Mouse (Mus musculus) neural tube, embryonic 11.5 days (tissue): Measurements from ENCODE around the gene Btbd35f4. TPM values are rescaled to one million over a fixed set of nuclear protein-coding genes. Genes with fewer than 3 reads are reported as not detected.
"Not testable (repeated sequence)": the region's sequence is repeated elsewhere in the genome, so short reads cannot be mapped to it uniquely, and the experiment has no call there.

Source experiments
- ATAC-seq: fragments of 200-750 bp; cut with Nextera tagmentation; 2 replicates; pipeline ENCODE4 v1.8.0; 2017; ENCODE audit warnings: moderate number of reproducible peaks, mild to moderate bottlenecking, moderate TSS enrichment, moderate library complexity; ENCODE audit not compliant: insufficient read depth, low FRiP score, low TSS enrichment
- DNase-seq: peaks from one replicate; pipeline ENCODE4 v3.0.0-alpha.2; 2015; ENCODE audit warnings: low spot score
- H3K27ac ChIP-seq: fragments of 300-500 bp; sonication (generic); 2 replicates; pipeline ENCODE4 v1.5.1; 2014; ENCODE audit warnings: low read depth, mild to moderate bottlenecking, low read length
- H3K27me3 ChIP-seq: fragments of 300-500 bp; sonication (generic); 2 replicates; pipeline ENCODE4 v1.6.1; 2014; ENCODE audit warnings: mild to moderate bottlenecking, low read length, mixed read lengths; ENCODE audit not compliant: control insufficient read depth, insufficient read depth
- H3K36me3 ChIP-seq: fragments of 300-500 bp; sonication (generic); 2 replicates; pipeline ENCODE4 v1.6.1; 2014; ENCODE audit warnings: mild to moderate bottlenecking, low read length, moderate library complexity, mixed read lengths; ENCODE audit not compliant: control insufficient read depth, insufficient read depth
- H3K4me1 ChIP-seq: fragments of 300-500 bp; sonication (generic); 2 replicates; pipeline ENCODE4 v1.6.1; 2014; ENCODE audit warnings: low read length, mixed read lengths; ENCODE audit not compliant: control insufficient read depth, insufficient read depth
- H3K4me2 ChIP-seq: fragments of 300-500 bp; sonication (generic); 2 replicates; pipeline ENCODE4 v1.6.1; 2014; ENCODE audit warnings: low read depth, mild to moderate bottlenecking, moderate library complexity
- H3K4me3 ChIP-seq: fragments of 300-500 bp; sonication (generic); 2 replicates; pipeline ENCODE4 v1.5.1; 2014; ENCODE audit warnings: low read depth, low read length
- H3K9ac ChIP-seq: fragments of 300-500 bp; sonication (generic); 2 replicates; pipeline ENCODE4 v1.6.1; 2014; ENCODE audit warnings: mild to moderate bottlenecking, low read length
- H3K9me3 ChIP-seq: fragments of 300-500 bp; sonication (generic); 2 replicates; pipeline ENCODE4 v1.6.1; 2016; ENCODE audit warnings: low read length; ENCODE audit not compliant: control insufficient read depth
- WGBS: fragments of 180-500 bp; shearing (Covaris S2); extraction: QIAGEN DNeasy Blood & Tissue Kit; methylation state at CpG from one replicate; pipeline ENCODE4 v1.1.7; 2014; 5-methylcytosine and 5-hydroxymethylcytosine counted together
- polyA plus RNA-seq: library from polyadenylated mRNA; unstranded; fragments of >200 nt; fragmentation: Nextera tagmentation; extraction: Ambion mirVana; gene quantifications from 2 replicates; pipeline ENCODE4 v1.2.1, GENCODE M21; 2014

Btbd35f4 gene
- not detected in 2 replicates for polyA plus RNA-seq

DNA sequence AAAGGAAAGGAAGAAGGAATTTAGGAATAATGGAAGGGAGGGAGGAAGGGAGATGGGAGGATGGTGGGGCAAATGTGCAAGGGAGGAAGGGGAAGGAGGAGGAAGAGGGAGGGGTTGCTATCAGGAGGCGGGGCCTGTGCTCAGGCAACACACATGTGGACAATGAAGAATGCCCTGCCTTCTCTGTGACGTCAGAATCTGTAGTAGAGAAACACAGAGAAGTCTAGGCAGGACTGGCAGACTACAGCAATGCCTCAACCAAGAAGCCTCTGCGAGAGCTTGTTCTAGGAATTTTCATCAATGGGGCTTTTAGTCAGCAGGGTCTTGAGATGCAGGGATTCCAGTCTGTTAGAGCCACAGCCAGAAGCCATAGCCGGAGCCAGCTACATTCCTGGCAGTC is at the start of gene Btbd35f4:
Gene Btbd35f4 (plus strand): TSS at position 301 of the 400 bp plus-strand sequence.
- H3K4me2 ChIP-seq, ATAC-seq, H3K36me3 ChIP-seq, H3K27ac ChIP-seq, H3K4me1 ChIP-seq, H3K9ac ChIP-seq, DNase-seq, H3K27me3 ChIP-seq, H3K9me3 ChIP-seq, H3K4me3 ChIP-seq: not testable (repeated sequence)
- WGBS = no CpG with 5 or more reads among the region's 4 CpGs

DNA sequence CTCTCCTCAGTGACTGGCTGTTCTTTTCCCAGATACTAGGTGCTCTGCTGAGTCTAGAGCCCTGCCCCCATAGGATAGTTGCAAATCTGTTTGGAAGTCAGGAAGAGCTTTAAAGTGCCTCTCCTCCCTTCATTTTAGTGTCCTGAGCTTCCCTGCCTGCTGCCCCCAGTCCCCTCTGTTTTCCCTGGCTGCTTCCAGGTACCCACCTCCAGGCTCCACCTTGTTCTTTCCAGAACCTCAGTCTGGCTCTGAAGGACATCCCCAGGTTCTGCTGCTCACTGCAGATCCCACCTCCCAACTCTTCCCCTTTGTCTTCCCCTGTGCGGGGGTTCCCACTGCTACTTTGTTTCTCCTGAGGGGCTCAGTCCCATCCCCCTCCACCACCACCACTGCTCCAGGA is 39.7 kb downstream of the Btbd35f4 start:
- not testable (repeated sequence) for H3K9me3 ChIP-seq, DNase-seq, H3K27ac ChIP-seq, H3K9ac ChIP-seq, H3K36me3 ChIP-seq, H3K4me1 ChIP-seq, H3K4me3 ChIP-seq, H3K27me3 ChIP-seq, H3K4me2 ChIP-seq, ATAC-seq
- WGBS = no CpG with 5 or more reads among the region's 1 CpGs

Other genes with a start within 250 kb of the Btbd35f4 start
- gene Btbd35f27, start 151.6 kb downstream of the Btbd35f4 start, polyA plus RNA-seq = not detected in 2 replicates